Mouse (Mus musculus): ENCODE data around the gene Surf4.
"Not testable (repeated sequence)": the region's sequence is repeated elsewhere in the genome, so short reads cannot be mapped to it uniquely, and the experiment has no call there.

Surf4 gene

DNA sequence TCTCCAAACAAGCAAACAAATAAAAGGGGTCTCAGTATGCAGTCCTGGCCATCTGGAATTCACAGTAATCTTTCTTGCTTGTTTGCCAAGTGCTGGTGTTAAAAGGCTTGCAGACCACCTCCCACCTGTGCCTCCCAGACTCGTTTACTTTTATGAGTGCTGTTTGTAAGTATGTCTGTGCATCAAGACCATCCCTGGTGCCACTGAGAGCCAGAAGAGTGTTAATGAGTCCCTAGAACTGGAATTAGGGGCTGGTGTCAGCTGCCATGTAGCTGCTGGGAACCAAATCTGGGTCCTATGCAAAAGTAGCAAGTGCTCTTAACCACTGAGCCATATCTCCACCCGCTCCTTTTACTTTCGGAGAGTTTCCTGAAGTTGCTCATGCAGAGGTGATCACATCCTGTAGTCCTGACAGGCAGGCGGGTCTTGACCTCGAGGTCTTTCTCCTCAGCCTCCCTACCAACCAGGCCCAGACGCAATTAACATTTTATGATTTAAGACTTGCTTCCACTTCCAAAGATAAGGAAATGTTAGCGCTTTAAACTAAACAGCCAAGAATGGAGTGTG, 31.8 kb downstream of the Surf4 start:
- no peak for DNase-seq

DNA sequence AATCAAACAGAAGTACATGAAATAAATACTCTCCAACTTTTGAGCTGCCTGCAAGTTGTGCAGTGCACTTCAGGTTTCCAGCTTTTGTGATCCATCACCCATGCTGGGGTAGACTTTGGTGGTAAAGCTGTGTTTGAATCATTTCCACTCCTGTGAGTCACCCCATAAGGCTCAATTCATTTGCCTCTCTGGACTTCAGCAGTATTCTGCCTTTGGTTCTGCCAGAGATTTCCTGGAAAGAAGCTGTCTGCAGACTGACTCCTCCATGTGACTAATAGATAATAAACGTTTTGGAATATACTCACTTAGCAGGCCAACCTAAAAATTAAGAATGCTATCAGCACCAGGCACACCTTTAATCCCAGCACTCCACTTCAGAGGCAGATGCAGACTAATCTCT, 33.0 kb downstream of the Surf4 start:
- no peak for DNase-seq

DNA sequence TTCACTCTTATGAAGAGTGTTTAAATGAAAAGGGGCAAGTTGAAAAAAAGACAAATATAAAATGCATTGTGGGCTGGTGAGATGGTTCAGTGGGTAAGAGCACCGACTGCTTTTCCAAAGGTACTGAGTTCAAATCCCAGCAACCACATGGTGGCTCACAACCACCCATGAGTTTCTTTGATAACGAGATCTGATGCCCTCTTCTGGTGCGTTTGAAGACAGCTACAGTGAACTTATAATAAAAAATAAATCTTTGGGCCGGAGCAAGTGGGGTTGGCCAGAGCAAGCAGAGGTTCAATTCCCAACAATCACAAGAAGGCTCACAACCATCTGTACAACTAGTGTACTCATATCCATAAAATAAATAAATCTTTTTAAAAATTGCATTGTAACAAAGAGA, 37.8 kb downstream of the Surf4 start:
- no peak for DNase-seq

DNA sequence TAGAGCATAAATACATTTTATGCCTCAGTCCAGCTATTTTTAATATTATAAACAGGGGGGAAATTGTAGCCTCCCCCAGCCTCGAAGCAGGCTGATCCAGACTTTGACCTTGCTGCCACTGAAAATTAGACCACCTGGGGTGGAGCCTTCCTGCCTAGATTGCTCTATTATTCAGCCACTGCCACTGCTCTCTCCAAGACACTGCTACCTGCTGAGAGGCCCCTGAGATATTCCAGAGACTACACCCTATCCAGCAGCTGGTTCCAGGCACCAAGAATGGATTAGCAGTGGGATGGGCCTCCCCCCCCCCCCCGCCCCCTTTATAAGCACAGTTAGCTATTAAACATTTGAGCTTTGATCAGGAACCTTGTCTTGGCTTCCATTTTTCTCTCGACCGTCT, 47.6 kb downstream of the Surf4 start:
- DNase-seq, result not testable (repeated sequence)

DNA sequence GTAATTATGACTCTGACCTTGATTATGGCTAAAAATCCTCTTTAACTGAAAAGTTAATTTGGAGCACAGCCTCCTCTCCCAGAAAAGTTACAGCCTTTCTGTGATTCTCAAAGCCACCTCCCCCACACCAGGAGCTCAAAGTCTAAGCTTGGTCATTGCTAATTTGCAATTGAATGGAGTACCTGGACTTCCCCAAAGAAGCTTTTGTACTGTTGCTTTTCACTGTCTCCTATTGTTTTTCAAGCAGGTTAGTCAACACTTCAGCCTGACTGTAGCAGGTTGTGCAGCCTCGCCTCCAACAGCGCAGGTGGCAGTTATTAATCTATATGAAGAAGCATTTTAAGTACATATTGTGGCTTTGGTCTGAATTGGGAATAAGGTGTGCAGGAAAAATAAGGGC, 48.2 kb downstream of the Surf4 start:
- DNase-seq, result not testable (repeated sequence)

DNA sequence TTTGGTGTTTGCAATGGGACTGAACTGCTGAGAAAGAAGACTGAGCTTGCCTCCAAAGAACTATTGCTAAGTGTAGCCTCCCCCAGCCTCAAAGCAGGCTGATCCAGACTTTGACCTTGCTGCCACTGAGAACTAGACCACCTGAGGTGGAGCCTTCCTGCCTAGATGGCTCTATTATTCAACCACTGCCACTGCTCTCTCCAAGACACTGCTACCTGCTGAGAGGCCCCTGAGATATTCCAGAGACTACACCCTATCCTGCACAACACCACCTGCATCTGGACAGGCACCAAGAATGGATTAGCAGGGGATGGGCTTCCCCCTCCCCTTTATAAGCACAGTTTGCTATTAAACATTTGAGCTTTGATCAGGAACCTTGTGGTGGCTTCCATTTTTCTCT, 55.2 kb downstream of the Surf4 start:
- no peak for DNase-seq

DNA sequence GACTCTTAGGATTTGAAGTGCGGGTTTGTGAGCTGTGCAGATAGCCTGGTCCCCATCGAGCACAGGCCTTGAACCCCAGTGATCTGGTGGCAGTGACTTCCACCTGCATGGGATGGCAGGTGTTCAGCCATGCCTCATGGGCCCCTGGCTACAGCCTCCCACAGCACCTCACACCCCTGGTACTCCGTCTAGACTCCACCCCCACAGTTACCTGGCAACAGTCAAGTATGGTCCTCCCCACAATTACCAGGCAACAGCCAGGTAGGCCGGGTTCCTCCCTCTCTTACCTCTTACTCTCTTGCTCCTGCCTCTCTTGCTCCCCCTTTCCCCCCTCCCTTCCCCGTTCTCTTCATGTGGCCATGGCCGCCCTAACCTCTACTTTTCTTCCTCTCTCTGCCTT, 63.1 kb downstream of the Surf4 start:
- DNase-seq, result no peak
